Mouse (Mus musculus): ENCODE data around the gene Olfr902. TPM values are rescaled to one million over a fixed set of nuclear protein-coding genes. Genes with fewer than 3 reads are reported as not detected.
"Not testable (repeated sequence)": the region's sequence is repeated elsewhere in the genome, so short reads cannot be mapped to it uniquely, and the experiment has no call there.

The Olfr902 gene
- not detected in 2 replicates for polyA plus RNA-seq (2014; fragmentation: Nextera tagmentation; extraction: Ambion mirVana)

GRCm38 (mm10) chr9:38447352-38447751 is at the start of gene Olfr902:
Gene Olfr902, plus strand, starts transcription at chr9:38447652.
- Histone ChIP-seq H3K4me2 (replicated peaks) (no peak within 1 kb of the TSS), H3K4me3 (replicated peaks; ENCODE audit: low read length) (no peak within 1 kb of the TSS), H3K36me3 (replicated peaks; ENCODE audit: control insufficient read depth, insufficient read depth) (no peaks in the 10 kb centered on the region), H3K27ac (no peak within 1 kb of the TSS), H3K9ac (no peak within 1 kb of the TSS), H3K4me1 (replicated peaks; ENCODE audit: control insufficient read depth, insufficient read depth, low read length) (no peaks in the 10 kb centered on the region), H3K27me3 (ENCODE audit: control insufficient read depth, insufficient read depth, low read length) (no peaks in the 10 kb centered on the region), H3K9me3 (ENCODE audit: control insufficient read depth, low read length) (no peaks in the 10 kb centered on the region)
- no peak for DNase-seq (ENCODE audit: low spot score)
- WGBS = 93% methylated on average over 5 of the region's 5 CpGs
- no peak for ATAC-seq (ENCODE audit: low FRiP score)

- H3K36me3 ChIP-seq (replicated peaks; ENCODE audit: control insufficient read depth, insufficient read depth) = no peaks in the 10 kb centered on the region
- H3K27ac ChIP-seq = no peak within 1 kb of the TSS
- no peak within 1 kb of the TSS for H3K4me3 ChIP-seq (replicated peaks; ENCODE audit: low read length)
- WGBS = 87% methylated on average over 1 of the region's 1 CpGs
- ATAC-seq (ENCODE audit: low FRiP score) = no peak
- H3K9me3 ChIP-seq (ENCODE audit: control insufficient read depth, low read length) = no peaks in the 10 kb centered on the region
- no peaks in the 10 kb centered on the region for H3K4me1 ChIP-seq (replicated peaks; ENCODE audit: control insufficient read depth, insufficient read depth, low read length)
- no peak within 1 kb of the TSS for H3K4me2 ChIP-seq (replicated peaks)
- DNase-seq (ENCODE audit: low spot score) = no peak
- no peak within 1 kb of the TSS for H3K9ac ChIP-seq
- H3K27me3 ChIP-seq (ENCODE audit: control insufficient read depth, insufficient read depth, low read length) = no peaks in the 10 kb centered on the region
Observed at GRCm38 (mm10) chr9:38401398-38401797, 46.1 kb upstream of the Olfr902 start, which contains the start of gene Olfr147. Gene Olfr147, plus strand, starts transcription at chr9:38401698.

DNA sequence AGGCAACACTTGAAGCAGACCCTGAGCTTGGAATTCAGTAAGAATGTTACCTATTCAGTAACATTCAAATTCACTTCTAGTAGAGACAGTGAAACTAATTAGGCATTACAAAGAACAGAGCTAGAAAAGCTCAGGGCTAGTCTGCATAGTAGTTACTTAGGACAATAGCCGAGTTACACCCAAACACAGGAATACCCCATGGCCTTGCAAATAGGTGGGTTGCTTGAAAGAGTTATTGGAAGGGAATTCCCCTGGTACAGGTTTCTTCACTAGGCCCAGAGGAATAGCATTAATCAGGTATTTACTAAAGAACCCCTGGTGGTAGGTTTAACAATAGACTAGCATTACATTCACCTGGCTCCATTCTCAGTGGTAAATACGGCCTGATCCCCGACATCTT is 40.0 kb upstream of the Olfr902 start:
- not testable (repeated sequence) for H3K4me3 ChIP-seq (replicated peaks; ENCODE audit: low read length); H3K27ac ChIP-seq; ATAC-seq (ENCODE audit: low FRiP score); DNase-seq (ENCODE audit: low spot score); H3K36me3 ChIP-seq (replicated peaks; ENCODE audit: control insufficient read depth, insufficient read depth); H3K9me3 ChIP-seq (ENCODE audit: control insufficient read depth, low read length); H3K9ac ChIP-seq; H3K4me1 ChIP-seq (replicated peaks; ENCODE audit: control insufficient read depth, insufficient read depth, low read length); H3K4me2 ChIP-seq (replicated peaks); H3K27me3 ChIP-seq (ENCODE audit: control insufficient read depth, insufficient read depth, low read length)
- 86% methylated on average over 3 of the region's 3 CpGs for WGBS

DNA sequence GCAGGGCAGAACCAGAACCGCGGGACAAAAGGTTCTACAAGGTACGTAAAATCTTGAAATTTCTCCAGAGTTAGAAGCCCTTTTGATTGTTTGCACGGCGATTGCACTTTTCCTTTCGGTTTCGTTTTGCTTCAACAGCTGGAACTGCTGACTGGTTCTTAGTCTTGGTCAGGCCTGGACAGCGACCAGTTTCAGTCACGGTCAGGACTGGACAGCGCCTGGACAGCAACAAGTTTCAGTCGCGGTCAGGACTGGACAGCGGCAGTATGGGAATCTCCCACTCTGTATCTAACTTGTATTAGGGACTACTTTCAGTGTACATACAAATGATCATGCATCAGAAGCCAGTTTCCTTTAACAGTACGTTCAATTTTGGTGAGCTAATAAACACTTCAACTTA is 34.0 kb upstream of the Olfr902 start:
- WGBS = 97% methylated on average over 14 of the region's 14 CpGs
- DNase-seq (ENCODE audit: low spot score); H3K27ac ChIP-seq; ATAC-seq (ENCODE audit: low FRiP score); H3K4me2 ChIP-seq (replicated peaks); H3K4me1 ChIP-seq (replicated peaks; ENCODE audit: control insufficient read depth, insufficient read depth, low read length); H3K27me3 ChIP-seq (ENCODE audit: control insufficient read depth, insufficient read depth, low read length); H3K9ac ChIP-seq; H3K36me3 ChIP-seq (replicated peaks; ENCODE audit: control insufficient read depth, insufficient read depth); H3K9me3 ChIP-seq (ENCODE audit: control insufficient read depth, low read length); H3K4me3 ChIP-seq (replicated peaks; ENCODE audit: low read length): not testable (repeated sequence)

- Histone ChIP-seq H3K4me3 (replicated peaks; ENCODE audit: low read length) (no peak overlapping the region), H3K36me3 (replicated peaks; ENCODE audit: control insufficient read depth, insufficient read depth) (no peaks in the 10 kb centered on the region), H3K27me3 (ENCODE audit: control insufficient read depth, insufficient read depth, low read length) (no peaks in the 10 kb centered on the region), H3K4me1 (replicated peaks; ENCODE audit: control insufficient read depth, insufficient read depth, low read length) (no peaks in the 10 kb centered on the region), H3K9ac (no peak overlapping the region), H3K4me2 (replicated peaks) (no peak overlapping the region), H3K9me3 (ENCODE audit: control insufficient read depth, low read length) (no peaks in the 10 kb centered on the region), H3K27ac (no peak overlapping the region)
- no peak for ATAC-seq (ENCODE audit: low FRiP score)
- DNase-seq (ENCODE audit: low spot score) = no peak
Observed at GRCm38 (mm10) chr9:38423801-38424200, 23.7 kb upstream of the Olfr902 start.

DNA sequence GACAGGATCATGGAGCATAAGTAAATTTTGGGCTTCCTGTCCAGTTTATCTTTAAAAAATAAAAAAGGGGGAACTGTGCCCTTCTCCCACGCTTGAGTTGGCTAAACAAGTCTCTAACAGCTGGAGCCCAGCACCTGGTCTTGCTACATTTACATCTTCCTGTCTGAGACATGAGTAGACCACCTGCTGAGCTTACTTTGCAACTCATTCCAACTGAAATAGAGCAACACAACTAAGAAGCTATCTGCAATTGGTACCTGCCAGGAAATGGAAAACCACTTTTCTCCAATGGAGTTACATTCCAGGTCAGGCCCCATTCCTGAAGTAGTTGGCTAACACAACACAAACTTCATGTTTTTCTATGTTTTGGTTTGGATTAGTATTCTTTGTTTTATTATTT is 20.4 kb upstream of the Olfr902 start:
- H3K36me3 ChIP-seq (replicated peaks; ENCODE audit: control insufficient read depth, insufficient read depth) = no peaks in the 10 kb centered on the region
- no peak overlapping the region for H3K27ac ChIP-seq
- no peaks in the 10 kb centered on the region for H3K9me3 ChIP-seq (ENCODE audit: control insufficient read depth, low read length)
- no peak overlapping the region for H3K4me2 ChIP-seq (replicated peaks)
- H3K27me3 ChIP-seq (ENCODE audit: control insufficient read depth, insufficient read depth, low read length) = no peaks in the 10 kb centered on the region
- no peak overlapping the region for H3K9ac ChIP-seq
- no peak for DNase-seq (ENCODE audit: low spot score)
- no peaks in the 10 kb centered on the region for H3K4me1 ChIP-seq (replicated peaks; ENCODE audit: control insufficient read depth, insufficient read depth, low read length)
- no peak overlapping the region for H3K4me3 ChIP-seq (replicated peaks; ENCODE audit: low read length)
- 51% methylated on average over 1 of the region's 1 CpGs for WGBS
- ATAC-seq (ENCODE audit: low FRiP score) = no peak

DNA sequence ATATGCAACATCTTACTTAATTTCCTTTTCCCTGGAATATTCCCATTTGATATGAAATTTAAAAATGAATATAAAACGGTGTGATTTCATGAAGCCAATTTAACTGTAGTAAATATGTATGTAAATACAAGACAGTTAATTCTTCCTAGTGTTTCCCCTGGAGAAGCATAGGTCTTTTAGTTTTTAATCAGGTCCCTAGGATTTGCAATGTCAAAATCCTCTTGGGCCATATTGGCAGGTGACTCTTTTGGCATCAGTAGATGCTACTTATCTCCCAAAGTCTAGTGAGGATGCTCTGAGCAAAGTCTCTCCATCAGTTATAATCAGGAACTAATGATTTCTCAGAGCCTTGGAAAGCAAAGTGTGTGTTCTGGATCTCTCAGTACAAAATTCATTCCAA is 18.3 kb upstream of the Olfr902 start, which contains the start of gene Olfr901:
Gene Olfr901 (plus strand): TSS at position 301 of the 400 bp plus-strand sequence.
- H3K9ac ChIP-seq = no peak within 1 kb of the TSS
- no peak within 1 kb of the TSS for H3K4me2 ChIP-seq (replicated peaks)
- DNase-seq (ENCODE audit: low spot score) (no peak), ATAC-seq (ENCODE audit: low FRiP score) (no peak)
- H3K27ac ChIP-seq = no peak within 1 kb of the TSS
- no peaks in the 10 kb centered on the region for H3K4me1 ChIP-seq (replicated peaks; ENCODE audit: control insufficient read depth, insufficient read depth, low read length)
- no peaks in the 10 kb centered on the region for H3K27me3 ChIP-seq (ENCODE audit: control insufficient read depth, insufficient read depth, low read length)
- 80% methylated on average over 1 of the region's 1 CpGs for WGBS
- H3K4me3 ChIP-seq (replicated peaks; ENCODE audit: low read length) = no peak within 1 kb of the TSS
- H3K9me3 ChIP-seq (ENCODE audit: control insufficient read depth, low read length) = no peaks in the 10 kb centered on the region
- H3K36me3 ChIP-seq (replicated peaks; ENCODE audit: control insufficient read depth, insufficient read depth) = no peaks in the 10 kb centered on the region

DNA sequence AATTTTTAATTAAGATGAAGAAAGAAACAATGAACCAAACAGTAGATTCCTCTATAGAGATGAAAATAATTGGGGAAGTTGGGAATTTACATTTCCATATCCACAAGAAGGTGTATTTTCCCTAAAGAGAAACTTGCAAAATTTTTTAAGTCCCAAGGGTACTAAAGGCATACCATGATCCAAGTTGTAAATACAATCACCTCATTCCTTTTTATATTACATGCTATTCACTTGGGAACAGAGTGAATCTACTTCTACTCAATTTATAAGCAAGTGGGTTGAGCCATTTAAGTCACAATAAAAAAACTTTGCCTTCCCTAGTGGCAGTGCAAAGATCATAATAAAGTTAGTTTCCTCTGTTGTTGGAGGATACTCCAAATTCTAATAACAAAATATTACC is 15.4 kb downstream of the Olfr902 start, which contains the start of gene Olfr904:
Gene Olfr904 (plus strand): TSS at position 301 of the 400 bp plus-strand sequence.
- H3K27ac ChIP-seq = no peak within 1 kb of the TSS
- ATAC-seq (ENCODE audit: low FRiP score) (no peak), DNase-seq (ENCODE audit: low spot score) (no peak)
- no peaks in the 10 kb centered on the region for H3K27me3 ChIP-seq (ENCODE audit: control insufficient read depth, insufficient read depth, low read length)
- no peaks in the 10 kb centered on the region for H3K4me1 ChIP-seq (replicated peaks; ENCODE audit: control insufficient read depth, insufficient read depth, low read length)
- H3K9ac ChIP-seq = no peak within 1 kb of the TSS
- no peaks in the 10 kb centered on the region for H3K36me3 ChIP-seq (replicated peaks; ENCODE audit: control insufficient read depth, insufficient read depth)
- no peak within 1 kb of the TSS for H3K4me2 ChIP-seq (replicated peaks)
- no peak within 1 kb of the TSS for H3K4me3 ChIP-seq (replicated peaks; ENCODE audit: low read length)
- H3K9me3 ChIP-seq (ENCODE audit: control insufficient read depth, low read length) = no peaks in the 10 kb centered on the region

- DNase-seq (ENCODE audit: low spot score) = no peak
- no peak within 1 kb of the TSS for H3K4me3 ChIP-seq (replicated peaks; ENCODE audit: low read length)
- H3K27ac ChIP-seq = no peak within 1 kb of the TSS
- no peaks in the 10 kb centered on the region for H3K9me3 ChIP-seq (ENCODE audit: control insufficient read depth, low read length)
- no peaks in the 10 kb centered on the region for H3K27me3 ChIP-seq (ENCODE audit: control insufficient read depth, insufficient read depth, low read length)
- H3K4me1 ChIP-seq (replicated peaks; ENCODE audit: control insufficient read depth, insufficient read depth, low read length) = no peaks in the 10 kb centered on the region
- no peak within 1 kb of the TSS for H3K9ac ChIP-seq
- H3K4me2 ChIP-seq (replicated peaks) = no peak within 1 kb of the TSS
- H3K36me3 ChIP-seq (replicated peaks; ENCODE audit: control insufficient read depth, insufficient read depth) = no peaks in the 10 kb centered on the region
- ATAC-seq (ENCODE audit: low FRiP score) = no peak
Observed at GRCm38 (mm10) chr9:38470807-38471206, 23.4 kb downstream of the Olfr902 start, which contains the start of gene Olfr905. Gene Olfr905, plus strand, starts transcription at chr9:38471107.

DNA sequence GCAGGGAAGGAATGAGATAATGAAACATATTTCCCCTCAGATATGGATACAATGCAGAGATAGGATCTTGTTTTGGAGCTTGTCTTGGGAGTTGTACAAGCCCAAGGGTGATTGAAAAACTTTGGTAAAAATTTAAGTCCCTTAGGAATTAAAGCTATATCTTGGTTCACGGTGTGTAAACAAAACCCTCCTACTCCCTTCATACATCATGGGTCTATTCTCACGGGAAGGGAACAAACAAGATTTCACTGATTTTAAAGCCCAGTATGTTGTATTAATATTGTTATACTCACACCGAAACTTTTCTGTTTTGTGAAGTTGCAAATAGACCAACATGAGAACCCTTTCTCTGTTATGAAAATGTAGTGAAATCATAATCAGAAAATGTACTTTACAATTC is 39.3 kb downstream of the Olfr902 start, which contains the start of gene Olfr906:
Gene Olfr906 (plus strand): TSS at position 301 of the 400 bp plus-strand sequence.
- H3K9ac ChIP-seq = no peak within 1 kb of the TSS
- no peaks in the 10 kb centered on the region for H3K36me3 ChIP-seq (replicated peaks; ENCODE audit: control insufficient read depth, insufficient read depth)
- no peak for ATAC-seq (ENCODE audit: low FRiP score)
- no peak within 1 kb of the TSS for H3K4me3 ChIP-seq (replicated peaks; ENCODE audit: low read length)
- no peaks in the 10 kb centered on the region for H3K9me3 ChIP-seq (ENCODE audit: control insufficient read depth, low read length)
- H3K27me3 ChIP-seq (ENCODE audit: control insufficient read depth, insufficient read depth, low read length) = no peaks in the 10 kb centered on the region
- H3K27ac ChIP-seq = no peak within 1 kb of the TSS
- H3K4me2 ChIP-seq (replicated peaks) = no peak within 1 kb of the TSS
- H3K4me1 ChIP-seq (replicated peaks; ENCODE audit: control insufficient read depth, insufficient read depth, low read length) = no peaks in the 10 kb centered on the region
- 88% methylated on average over 3 of the region's 3 CpGs for WGBS
- DNase-seq (ENCODE audit: low spot score) = no peak
